Mouse (Mus musculus): Measurements from ENCODE around the gene Ces3b. TPM values are rescaled to one million over a fixed set of nuclear protein-coding genes. Genes with fewer than 3 reads are reported as not detected.
"Not testable (repeated sequence)": the region's sequence is repeated elsewhere in the genome, so short reads cannot be mapped to it uniquely, and the experiment has no call there.

Ces3b gene
- polyA plus RNA-seq (2016; fragmentation: Nextera tagmentation; extraction: Ambion mirVana), result not detected in 2 replicates

DNA sequence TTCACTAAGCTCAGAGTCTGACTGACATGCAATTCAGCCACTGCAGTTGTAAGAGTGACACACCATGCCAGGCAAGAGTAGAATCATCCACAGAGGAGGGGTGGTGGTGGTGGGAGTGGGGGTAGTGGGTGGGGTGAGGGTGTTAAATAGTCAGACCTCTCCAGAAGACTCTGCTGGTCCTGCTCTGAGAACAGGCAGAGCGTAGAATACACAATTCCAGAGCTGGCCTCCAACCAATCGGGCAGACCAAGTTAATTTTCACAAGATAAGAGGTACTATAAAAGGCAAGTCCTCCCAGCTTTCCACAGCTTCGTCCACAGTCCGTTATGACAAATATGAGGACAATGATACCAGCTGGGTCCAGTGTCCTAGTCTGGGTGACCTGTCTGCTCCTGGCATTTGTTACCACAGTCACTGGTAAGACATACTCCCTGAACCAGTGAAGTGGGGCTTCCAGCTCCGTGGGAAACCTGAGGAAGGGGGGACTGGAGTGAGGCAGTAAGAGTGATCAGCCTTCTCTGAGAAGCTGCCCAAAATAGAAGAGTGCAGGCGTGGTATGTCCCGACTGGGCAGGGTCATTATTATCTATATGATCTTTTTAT is at the start of gene Ces3b:
TSS of gene Ces3b (plus strand) at position 305 of the 602 bp plus-strand sequence.
- H3K27me3 ChIP-seq (replicated peaks), result 0 out of 2 replicates have a peak, but pooled peaks cover under 1% of the 10 kb centered on the region
- 0 out of 2 replicates have a peak, but pooled peaks have one; percentile 42 for ATAC-seq (ENCODE audit: insufficient number of reproducible peaks, low FRiP score)
- H3K9ac ChIP-seq, result no peak within 1 kb of the TSS
- H3K4me2 ChIP-seq, result peak within 1 kb of the TSS; percentile 37
- 0 out of 2 replicates have a peak, but pooled peaks cover 5% of the 10 kb centered on the region for H3K4me1 ChIP-seq (replicated peaks)
- no peaks in the 10 kb centered on the region for H3K9me3 ChIP-seq (replicated peaks)
- WGBS, result 38% methylated on average over 7 of the region's 7 CpGs
- no peaks in the 10 kb centered on the region for H3K36me3 ChIP-seq
- no peak within 1 kb of the TSS for H3K27ac ChIP-seq (ENCODE audit: poor library complexity, severe bottlenecking)
- no peak within 1 kb of the TSS for H3K4me3 ChIP-seq

DNA sequence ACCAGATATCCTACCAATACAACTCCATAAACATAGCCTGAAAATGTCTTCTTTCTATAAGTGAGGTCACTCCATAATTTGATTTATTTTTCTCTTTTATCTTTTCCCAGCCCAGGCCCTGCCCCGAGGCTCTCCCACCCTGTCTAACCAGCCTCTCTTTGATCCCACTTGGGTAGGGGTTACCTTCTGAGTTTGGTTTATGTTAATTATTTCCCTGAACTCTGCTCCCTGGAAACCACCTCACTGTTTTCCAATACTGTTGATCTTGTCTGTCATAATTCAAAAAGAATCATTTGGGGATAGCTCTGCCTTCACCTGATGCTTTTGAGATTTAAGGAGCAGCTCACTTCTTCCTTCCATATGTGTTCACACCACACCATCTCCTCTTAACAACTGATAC is 40.0 kb upstream of the Ces3b start:
- H3K4me3 ChIP-seq, result no peak overlapping the region
- no peak overlapping the region for H3K9ac ChIP-seq
- H3K27ac ChIP-seq (ENCODE audit: poor library complexity, severe bottlenecking), result no peak overlapping the region
- no peaks in the 10 kb centered on the region for H3K27me3 ChIP-seq (replicated peaks)
- H3K9me3 ChIP-seq (replicated peaks), result 0 out of 2 replicates have a peak, but pooled peaks cover 6% of the 10 kb centered on the region
- H3K4me1 ChIP-seq (replicated peaks), result no peaks in the 10 kb centered on the region
- no peak overlapping the region for H3K4me2 ChIP-seq
- ATAC-seq (ENCODE audit: insufficient number of reproducible peaks, low FRiP score), result no peak
- H3K36me3 ChIP-seq, result no peaks in the 10 kb centered on the region
- WGBS, result 63% methylated on average over 1 of the region's 1 CpGs

DNA sequence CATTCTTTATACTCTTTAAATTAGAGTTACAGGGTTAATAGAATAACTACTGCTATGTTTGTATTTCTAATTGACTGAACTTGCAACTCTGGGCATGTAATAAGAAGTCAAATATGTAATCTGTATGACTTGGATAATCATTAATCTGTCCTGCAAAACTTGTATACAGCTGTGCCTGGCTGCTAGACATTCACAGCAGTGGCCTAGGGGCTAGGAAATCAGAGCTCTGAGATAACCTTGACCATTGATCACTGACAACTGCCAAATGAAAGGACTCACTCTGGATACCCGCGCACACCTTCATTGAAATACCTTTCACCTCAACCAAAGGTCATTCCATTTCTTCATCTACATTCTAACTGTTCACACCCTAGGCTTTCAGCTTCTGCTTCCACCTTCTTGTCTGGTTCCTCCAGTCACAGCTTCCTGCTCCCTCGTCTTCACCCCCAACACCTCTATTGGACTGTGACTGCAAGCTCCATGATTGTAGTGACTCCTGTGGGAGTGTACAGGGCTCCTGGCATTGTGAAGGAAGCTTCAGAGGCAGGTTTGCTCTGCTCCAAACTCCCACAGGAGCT is 37.6 kb upstream of the Ces3b start:
- Histone ChIP-seq H3K4me2 (no peak overlapping the region), H3K27me3 (replicated peaks) (no peaks in the 10 kb centered on the region), H3K27ac (ENCODE audit: poor library complexity, severe bottlenecking) (no peak overlapping the region), H3K4me1 (replicated peaks) (no peaks in the 10 kb centered on the region), H3K9me3 (replicated peaks) (no peaks in the 10 kb centered on the region), H3K36me3 (no peaks in the 10 kb centered on the region), H3K4me3 (no peak overlapping the region), H3K9ac (no peak overlapping the region)
- ATAC-seq (ENCODE audit: insufficient number of reproducible peaks, low FRiP score), result no peak
- WGBS, result 72% methylated on average over 3 of the region's 3 CpGs

DNA sequence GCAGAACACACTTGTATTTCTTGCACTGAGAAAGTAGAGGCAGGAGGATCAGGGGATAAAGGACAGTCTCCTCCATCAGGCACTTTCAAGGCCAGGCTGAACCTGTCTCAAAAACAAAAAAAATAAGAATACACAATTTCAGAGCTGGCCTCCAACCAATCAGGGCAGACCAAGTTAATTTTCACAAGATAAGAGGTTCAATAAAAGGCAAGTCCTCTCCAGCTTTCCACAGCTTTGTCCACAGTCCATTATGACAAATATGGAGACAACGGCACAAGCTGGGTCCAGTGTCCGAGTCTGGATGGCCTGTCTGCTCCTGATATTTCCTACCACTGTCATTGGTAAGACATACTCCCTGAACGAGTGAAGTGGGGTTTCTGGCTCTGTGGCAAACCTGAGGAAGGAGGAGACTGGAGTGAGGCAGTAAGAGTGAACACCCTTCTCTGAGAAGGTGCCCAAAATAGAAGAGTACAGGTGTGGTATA is 35.1 kb upstream of the Ces3b start, which contains the start of gene Ces3a:
TSS of gene Ces3a (plus strand) at position 231 of the 484 bp plus-strand sequence.
- ATAC-seq (ENCODE audit: insufficient number of reproducible peaks, low FRiP score), result no peak
- H3K27me3 ChIP-seq (replicated peaks), result no peaks in the 10 kb centered on the region
- H3K27ac ChIP-seq (ENCODE audit: poor library complexity, severe bottlenecking), result no peak within 1 kb of the TSS
- 65% methylated on average over 3 of the region's 3 CpGs for WGBS
- H3K36me3 ChIP-seq, result no peaks in the 10 kb centered on the region
- H3K4me2 ChIP-seq, result no peak within 1 kb of the TSS
- no peak within 1 kb of the TSS for H3K9ac ChIP-seq
- no peak within 1 kb of the TSS for H3K4me3 ChIP-seq
- no peaks in the 10 kb centered on the region for H3K9me3 ChIP-seq (replicated peaks)
- H3K4me1 ChIP-seq (replicated peaks), result no peaks in the 10 kb centered on the region

DNA sequence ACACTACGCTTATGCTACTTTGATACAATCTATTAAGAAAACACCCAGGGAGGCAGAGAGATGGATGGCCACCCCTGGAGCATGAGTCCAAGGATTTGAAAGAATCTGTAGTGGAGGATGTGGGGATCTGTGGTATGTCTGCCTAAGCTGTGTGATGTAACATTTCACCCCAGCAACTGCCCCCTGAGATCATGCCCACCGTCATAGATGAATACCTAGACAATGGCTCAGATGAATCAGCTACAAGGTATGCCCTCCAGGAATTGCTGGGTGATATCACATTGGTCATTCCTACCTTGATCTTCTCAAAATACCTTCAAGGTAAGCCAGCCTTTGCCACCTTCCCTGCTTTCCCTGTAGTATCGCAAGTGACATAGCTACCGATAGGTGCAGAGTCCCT is 27.3 kb upstream of the Ces3b start:
- Histone ChIP-seq H3K27ac (ENCODE audit: poor library complexity, severe bottlenecking) (no peak overlapping the region), H3K27me3 (replicated peaks) (no peaks in the 10 kb centered on the region), H3K4me3 (no peak overlapping the region), H3K9ac (no peak overlapping the region), H3K36me3 (no peaks in the 10 kb centered on the region), H3K9me3 (replicated peaks) (no peaks in the 10 kb centered on the region), H3K4me1 (replicated peaks) (no peaks in the 10 kb centered on the region), H3K4me2 (no peak overlapping the region)
- WGBS, result 86% methylated on average over 4 of the region's 4 CpGs
- no peak for ATAC-seq (ENCODE audit: insufficient number of reproducible peaks, low FRiP score)

DNA sequence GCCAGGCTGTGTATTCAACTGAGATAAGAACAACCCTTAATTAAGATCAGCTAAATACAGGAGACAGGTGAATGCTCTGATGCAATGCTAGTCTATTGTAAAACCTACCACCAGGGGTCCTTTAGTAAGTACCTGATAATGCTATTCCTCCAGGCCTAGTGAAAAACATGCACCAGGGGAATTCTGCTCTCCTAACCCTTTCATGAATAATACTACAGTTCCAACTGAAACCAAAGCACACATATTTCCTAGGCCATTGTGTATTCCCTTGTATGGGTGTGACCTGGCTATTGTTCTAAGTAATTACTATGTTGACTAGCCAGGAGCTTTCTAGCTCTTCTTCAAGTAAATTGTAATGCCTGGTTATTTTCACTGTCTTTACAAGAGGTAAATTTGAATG is 23.5 kb upstream of the Ces3b start:
- Histone ChIP-seq H3K9me3 (replicated peaks) (no peaks in the 10 kb centered on the region), H3K4me1 (replicated peaks) (no peaks in the 10 kb centered on the region), H3K27ac (ENCODE audit: poor library complexity, severe bottlenecking) (no peak overlapping the region), H3K9ac (no peak overlapping the region), H3K4me3 (no peak overlapping the region), H3K27me3 (replicated peaks) (no peaks in the 10 kb centered on the region), H3K36me3 (no peaks in the 10 kb centered on the region), H3K4me2 (no peak overlapping the region)
- ATAC-seq (ENCODE audit: insufficient number of reproducible peaks, low FRiP score), result no peak

DNA sequence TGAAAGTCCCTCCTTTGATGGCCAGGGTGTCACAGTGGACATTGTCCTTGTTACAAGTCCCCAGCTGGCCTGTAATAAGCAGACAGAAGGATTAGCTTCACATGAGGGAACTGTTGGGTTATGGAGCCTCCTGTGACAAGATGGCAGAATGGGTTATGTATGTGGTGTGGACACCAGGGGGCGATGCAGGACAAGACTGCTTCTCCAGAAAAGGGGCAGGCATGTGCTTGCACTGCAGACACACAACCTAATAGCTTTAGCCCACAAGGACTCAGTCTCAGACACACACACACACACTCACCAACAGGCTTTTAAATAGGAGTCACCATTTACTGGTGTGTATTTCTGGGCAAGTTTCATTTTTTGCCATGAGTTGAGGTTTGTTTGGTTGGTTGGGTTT is 16.8 kb upstream of the Ces3b start:
- Histone ChIP-seq H3K4me2 (no peak overlapping the region), H3K9ac (no peak overlapping the region), H3K27me3 (replicated peaks) (no peaks in the 10 kb centered on the region), H3K36me3 (no peaks in the 10 kb centered on the region), H3K9me3 (replicated peaks) (no peaks in the 10 kb centered on the region), H3K27ac (ENCODE audit: poor library complexity, severe bottlenecking) (no peak overlapping the region), H3K4me3 (no peak overlapping the region), H3K4me1 (replicated peaks) (no peaks in the 10 kb centered on the region)
- 8% methylated on average over 1 of the region's 1 CpGs for WGBS
- no peak for ATAC-seq (ENCODE audit: insufficient number of reproducible peaks, low FRiP score)

DNA sequence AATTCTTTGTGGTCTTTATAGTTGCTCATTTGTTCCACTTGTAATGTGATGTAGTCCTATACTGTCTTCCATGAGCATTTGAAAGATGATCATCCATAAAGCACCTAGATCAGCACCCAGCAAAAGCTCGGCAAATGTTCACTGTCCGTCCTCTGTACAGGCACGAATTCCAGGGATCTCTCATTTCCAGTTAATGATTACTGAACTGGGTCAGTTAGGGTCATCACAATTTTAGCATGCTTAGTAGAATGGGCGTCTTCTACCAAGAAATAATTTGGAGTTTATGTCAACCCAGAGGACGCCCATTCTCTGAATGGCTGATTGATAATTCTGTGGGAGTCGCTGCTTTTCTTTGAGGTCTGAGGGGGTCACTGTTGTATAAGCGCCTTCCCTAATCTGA is 15.6 kb upstream of the Ces3b start:
- not testable (repeated sequence) for H3K9ac ChIP-seq; H3K27ac ChIP-seq (ENCODE audit: poor library complexity, severe bottlenecking); H3K36me3 ChIP-seq; H3K4me3 ChIP-seq; H3K27me3 ChIP-seq (replicated peaks); ATAC-seq (ENCODE audit: insufficient number of reproducible peaks, low FRiP score); H3K4me1 ChIP-seq (replicated peaks); H3K9me3 ChIP-seq (replicated peaks); H3K4me2 ChIP-seq
- 71% methylated on average over 7 of the region's 7 CpGs for WGBS

DNA sequence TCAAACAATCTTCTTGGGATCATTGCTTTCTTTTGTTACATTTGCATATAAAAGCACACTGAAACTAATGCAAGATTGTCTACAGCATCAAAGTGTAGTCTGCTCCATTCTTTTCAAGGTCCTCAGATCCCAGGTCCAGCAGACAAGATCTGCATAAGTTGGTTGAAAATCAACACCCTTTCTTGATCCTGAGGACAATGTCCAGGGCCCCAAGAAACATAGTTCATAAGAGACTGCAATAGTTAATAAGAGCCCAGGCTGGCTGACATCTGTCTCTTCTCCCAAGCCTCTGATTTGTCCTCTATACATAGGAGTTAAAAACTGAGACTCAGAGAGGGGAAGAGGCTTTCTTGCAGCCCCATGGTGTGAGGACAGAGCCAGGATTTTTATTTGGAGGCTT is 14.6 kb upstream of the Ces3b start:
- H3K36me3 ChIP-seq, result no peaks in the 10 kb centered on the region
- no peaks in the 10 kb centered on the region for H3K4me1 ChIP-seq (replicated peaks)
- no peaks in the 10 kb centered on the region for H3K9me3 ChIP-seq (replicated peaks)
- no peaks in the 10 kb centered on the region for H3K27me3 ChIP-seq (replicated peaks)
- no peak overlapping the region for H3K4me2 ChIP-seq
- H3K27ac ChIP-seq (ENCODE audit: poor library complexity, severe bottlenecking), result no peak overlapping the region
- no peak overlapping the region for H3K4me3 ChIP-seq
- no peak for ATAC-seq (ENCODE audit: insufficient number of reproducible peaks, low FRiP score)
- H3K9ac ChIP-seq, result no peak overlapping the region

DNA sequence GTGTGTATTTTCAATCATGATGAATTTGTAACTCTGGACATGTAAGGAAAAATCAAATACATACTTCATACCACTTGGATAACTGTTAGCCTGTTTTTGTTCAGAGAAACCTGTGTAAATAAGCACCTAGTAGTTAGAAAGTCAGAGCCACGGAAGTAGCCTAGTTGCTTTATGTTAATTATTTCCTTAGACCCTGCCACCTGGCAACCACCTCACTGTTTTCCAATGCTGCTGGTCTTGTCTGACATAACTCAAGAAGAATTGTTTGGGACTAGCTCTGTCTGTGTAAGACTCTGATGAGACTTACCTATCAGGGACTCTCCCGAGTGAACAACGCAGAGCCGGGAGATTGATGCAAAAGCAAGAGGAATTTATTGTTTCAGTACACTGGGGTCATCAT is 7.0 kb upstream of the Ces3b start:
- Histone ChIP-seq H3K4me2 (no peak overlapping the region), H3K27me3 (replicated peaks) (0 out of 2 replicates have a peak, but pooled peaks cover 3% of the 10 kb centered on the region), H3K4me3 (no peak overlapping the region), H3K9me3 (replicated peaks) (peaks cover 8% of the 10 kb centered on the region), H3K4me1 (replicated peaks) (no peaks in the 10 kb centered on the region), H3K27ac (ENCODE audit: poor library complexity, severe bottlenecking) (no peak overlapping the region), H3K9ac (no peak overlapping the region), H3K36me3 (no peaks in the 10 kb centered on the region)
- WGBS, result 87% methylated on average over 4 of the region's 4 CpGs
- no peak for ATAC-seq (ENCODE audit: insufficient number of reproducible peaks, low FRiP score)

DNA sequence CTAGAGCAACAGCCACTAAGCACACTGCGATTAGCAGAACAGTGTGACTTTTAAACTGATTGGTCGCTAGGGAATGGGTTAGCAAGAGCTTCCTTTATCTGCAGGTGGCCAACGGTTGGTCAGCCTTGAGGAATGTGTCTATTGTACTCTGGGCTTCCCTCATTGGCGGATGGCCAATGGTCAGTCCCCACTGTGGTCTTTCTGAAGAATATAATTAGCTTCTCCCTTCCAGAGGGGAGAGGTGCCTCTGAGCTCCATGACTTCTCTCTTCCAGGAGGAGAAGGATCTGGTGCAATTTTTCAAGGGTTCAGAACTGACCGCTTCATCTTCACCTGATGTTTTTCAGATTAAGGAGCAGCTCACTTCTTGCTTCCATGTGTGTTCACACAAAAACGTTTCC is 6.5 kb upstream of the Ces3b start:
- Histone ChIP-seq H3K27ac (ENCODE audit: poor library complexity, severe bottlenecking) (no peak overlapping the region), H3K4me3 (no peak overlapping the region), H3K4me2 (no peak overlapping the region), H3K9ac (no peak overlapping the region), H3K9me3 (replicated peaks) (peaks cover 8% of the 10 kb centered on the region), H3K4me1 (replicated peaks) (no peaks in the 10 kb centered on the region), H3K36me3 (no peaks in the 10 kb centered on the region), H3K27me3 (replicated peaks) (0 out of 2 replicates have a peak, but pooled peaks cover 3% of the 10 kb centered on the region)
- no peak for ATAC-seq (ENCODE audit: insufficient number of reproducible peaks, low FRiP score)
- 69% methylated on average over 6 of the region's 6 CpGs for WGBS
